Mouse (Mus musculus): Measurements from ENCODE around the gene Mamdc2.

GRCm38 (mm10) chr19:23323107-23323506 lies 125.1 kb downstream of the Mamdc2 start:
- TF ChIP-seq CTCF (IDR thresholded peaks at IDR 0.05; ENCODE audit: borderline replicate concordance, extremely low read depth, insufficient read depth, insufficient read length) = no peak
- no peak for TF ChIP-seq POLR2A (IDR thresholded peaks at IDR 0.05; ENCODE audit: borderline replicate concordance, extremely low read depth, insufficient read depth, insufficient read length, poor library complexity, severe bottlenecking)

Data from brain, embryonic 14.5 days (tissue).